Mouse (Mus musculus) gastrocnemius, postnatal 10 days (tissue): Measurements from ENCODE around the gene Adad2. TPM values are rescaled to one million over a fixed set of nuclear protein-coding genes. Genes with fewer than 3 reads are reported as not detected.

ENCODE experiments used
- DNase-seq: peaks from one replicate; pipeline ENCODE4 v3.0.0; 2021; ENCODE audit warnings: mixed read lengths
- long read RNA-seq, 2 experiments: library from polyadenylated mRNA; stranded (forward); transcript quantifications; one replicate each; pipeline ENCODE4 v2.0.0; 2021
- total RNA-seq, 2 experiments: library from RNA; stranded (reverse); gene quantifications; 2 replicates each; pipeline ENCODE4 v1.2.3; 2021

Adad2 gene
- not detected for total RNA-seq
- long read RNA-seq, experiment 1: 0 reads
- long read RNA-seq, experiment 2: 0 reads

GRCm38 (mm10) chr8:119612471-119612870 is at the start of gene Adad2:
Gene Adad2, plus strand, starts transcription at chr8:119612747.
- no peak for DNase-seq

DNA sequence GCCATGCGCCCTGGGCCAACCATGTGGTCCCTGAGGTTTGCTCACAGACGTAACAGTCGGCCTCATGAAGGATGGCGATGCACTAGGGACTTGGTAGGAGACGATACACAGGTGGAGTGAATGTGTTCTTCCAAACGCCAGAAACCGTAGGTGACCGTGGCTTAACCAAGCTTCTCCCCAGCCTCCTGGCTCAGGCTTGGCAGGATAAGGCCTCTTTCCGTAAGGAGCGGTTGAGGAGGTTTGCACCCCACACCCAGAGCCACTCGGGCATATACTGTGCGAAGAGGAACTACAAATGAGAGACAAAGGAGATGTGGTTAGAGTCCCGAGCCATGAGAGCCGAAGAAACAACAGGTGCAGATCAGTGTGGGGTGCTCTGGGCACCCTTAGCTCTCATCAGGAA is 48.7 kb upstream of the Adad2 start:
- no peak for DNase-seq

DNA sequence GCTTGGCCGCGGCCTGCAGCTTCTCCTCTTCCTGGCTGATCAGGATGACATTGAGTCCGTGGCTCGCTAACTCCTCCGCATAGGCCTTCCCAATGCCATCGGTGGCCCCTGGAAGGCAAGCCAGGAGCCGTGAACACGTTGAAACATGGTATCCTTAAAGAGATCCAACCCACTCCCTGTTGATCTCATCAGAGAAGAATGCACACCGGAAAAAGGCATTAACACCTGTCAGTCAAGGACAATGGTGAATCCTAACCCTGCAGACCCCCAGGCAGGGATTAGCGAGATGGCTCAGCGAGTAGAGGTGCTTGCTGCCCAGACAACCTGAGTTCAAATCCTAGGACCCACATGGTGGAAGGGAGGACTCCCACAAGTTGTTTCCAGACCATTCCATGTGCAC is 46.2 kb upstream of the Adad2 start:
- no peak for DNase-seq

- no peak for DNase-seq
These were observed 44.3 kb upstream of the Adad2 start for GRCm38 (mm10) chr8:119568251-119568650.

GRCm38 (mm10) chr8:119568951-119569350 is 43.6 kb upstream of the Adad2 start:
- no peak for DNase-seq

- DNase-seq: no peak
These were observed 42.7 kb upstream of the Adad2 start for GRCm38 (mm10) chr8:119569881-119570280.

GRCm38 (mm10) chr8:119571135-119571534 is 41.4 kb upstream of the Adad2 start:
- no peak for DNase-seq

DNA sequence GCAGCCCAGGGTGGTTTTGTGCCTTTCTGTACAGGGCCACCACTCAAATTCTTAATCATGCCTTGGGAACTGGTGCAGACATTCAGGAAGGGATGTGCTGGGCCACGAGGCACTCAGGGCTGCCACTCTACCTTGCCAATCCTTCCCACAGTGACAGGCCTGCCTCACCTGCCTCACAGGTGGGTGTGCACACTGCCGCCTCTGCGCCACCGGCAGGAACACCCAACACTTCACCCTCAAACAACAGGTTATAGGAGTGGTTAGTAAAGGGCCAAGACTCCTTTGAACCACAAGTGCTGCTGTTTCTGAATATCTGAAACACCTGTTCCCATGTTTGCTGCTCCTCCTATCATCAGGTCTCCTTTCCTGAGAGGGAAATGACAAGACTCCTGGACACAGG is 40.1 kb upstream of the Adad2 start:
- DNase-seq: no peak

DNA sequence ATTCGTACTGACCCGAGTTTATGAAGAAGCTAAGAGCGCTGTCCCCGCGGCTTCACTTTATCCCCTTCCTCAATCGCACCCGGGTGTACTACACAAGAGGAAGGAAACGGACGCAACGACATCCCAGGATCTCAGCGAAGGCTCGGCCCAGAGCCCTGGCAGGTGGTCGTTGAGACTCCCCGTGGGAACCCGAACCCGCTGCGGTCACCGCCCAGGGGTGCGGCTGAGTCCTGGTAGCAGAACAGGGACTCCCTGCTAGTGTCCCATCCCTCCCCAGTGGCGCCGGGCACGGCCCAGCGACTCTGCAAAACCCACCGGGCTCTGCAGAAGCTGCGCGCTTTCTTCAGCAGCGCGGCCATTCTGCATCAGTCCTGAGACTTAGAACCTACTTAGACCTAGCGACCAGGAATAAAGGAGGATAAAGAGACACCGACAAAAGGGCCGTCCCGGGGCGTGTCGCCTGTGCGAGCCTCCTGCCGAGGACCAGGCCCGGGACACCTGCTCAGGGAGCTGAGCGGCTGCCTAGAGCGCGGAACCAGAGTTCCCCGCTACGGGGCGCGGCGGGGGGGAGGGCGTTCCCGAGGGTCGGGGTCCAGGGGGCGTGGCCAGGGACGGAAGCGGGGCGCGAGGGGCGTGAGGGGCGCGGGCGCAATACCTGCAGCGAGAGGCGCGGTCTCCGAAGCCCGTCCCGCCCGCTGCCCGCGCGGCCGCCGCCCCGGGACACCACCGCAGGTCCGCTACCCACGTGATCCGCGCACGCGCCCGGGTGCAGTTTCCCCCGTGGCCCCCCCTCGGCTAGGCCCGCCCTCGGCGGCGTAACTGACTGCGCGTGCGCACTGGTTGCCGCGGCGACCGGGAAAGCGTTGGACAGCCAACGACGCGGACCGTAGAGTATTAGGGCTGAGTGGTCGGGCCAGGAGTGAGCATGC is 37.8 kb upstream of the Adad2 start, which contains the start of the genes Hsdl1 and Dnaaf1:
Hsdl1 (minus strand) TSS at position 747 of the 929 bp plus-strand sequence.
Dnaaf1 (plus strand) TSS at position 799 of the 929 bp plus-strand sequence.
- peak; percentile 99 for DNase-seq

DNA sequence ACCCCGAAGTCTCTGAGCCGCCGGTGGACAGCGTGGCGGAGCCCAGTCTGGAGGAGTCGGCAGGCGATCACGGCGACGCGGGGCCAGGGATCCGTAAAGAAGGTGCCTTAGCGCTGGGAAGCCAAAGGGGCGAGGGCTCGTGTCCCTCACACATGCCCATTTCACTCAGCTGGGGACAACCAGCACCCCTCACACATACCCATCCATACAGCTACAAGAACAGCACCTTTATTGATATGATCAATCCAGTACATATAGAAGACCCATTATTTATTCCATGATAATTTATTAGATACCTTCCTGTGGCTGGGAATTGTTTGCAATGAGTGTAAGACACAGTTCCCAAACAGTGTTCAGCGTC is 37.2 kb upstream of the Adad2 start:
- no peak for DNase-seq

GRCm38 (mm10) chr8:119579096-119579495 is 33.5 kb upstream of the Adad2 start:
- DNase-seq: no peak

DNA sequence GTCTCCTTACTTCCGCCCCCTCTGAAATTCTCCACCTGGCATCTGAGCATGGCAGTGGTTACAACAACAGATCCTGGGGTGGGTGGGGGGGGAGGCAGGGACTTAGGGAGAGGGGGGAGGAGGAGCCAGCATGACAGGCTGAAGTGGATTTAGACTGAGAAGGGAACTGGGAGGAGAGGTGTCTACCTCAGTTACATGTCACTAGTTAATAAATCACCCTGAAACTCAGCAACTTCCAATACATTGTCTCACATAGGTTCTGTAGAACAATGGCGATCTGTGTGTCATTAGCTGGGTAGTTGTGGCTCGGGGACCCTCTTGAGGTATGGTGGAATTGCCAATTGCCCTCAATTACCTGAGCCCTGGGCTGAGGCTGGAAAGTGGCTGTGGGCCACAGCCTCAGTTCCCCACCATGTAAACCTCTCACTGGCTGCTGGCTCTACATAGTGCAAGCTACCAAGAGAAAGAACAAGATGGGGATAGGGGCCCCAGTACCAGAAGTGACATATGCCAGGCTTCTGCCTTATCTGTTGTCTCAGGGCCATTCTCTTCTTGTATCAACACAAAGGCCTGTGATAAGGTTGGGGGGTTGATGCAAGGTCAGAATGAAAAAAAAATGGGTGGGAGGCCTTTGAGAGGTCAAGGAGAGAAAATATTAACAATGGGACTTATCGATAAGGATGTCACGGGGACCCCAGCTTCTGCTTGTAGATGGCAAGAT is 31.9 kb upstream of the Adad2 start:
- DNase-seq: no peak

GRCm38 (mm10) chr8:119585901-119586300 is 26.6 kb upstream of the Adad2 start:
- no peak for DNase-seq

GRCm38 (mm10) chr8:119588321-119588720 is 24.2 kb upstream of the Adad2 start:
- DNase-seq: no peak

- no peak for DNase-seq
These were observed 23.7 kb upstream of the Adad2 start for GRCm38 (mm10) chr8:119588844-119589243.

- DNase-seq: no peak
These were observed 22.2 kb upstream of the Adad2 start for GRCm38 (mm10) chr8:119590348-119590747.

GRCm38 (mm10) chr8:119591456-119591855 is 21.1 kb upstream of the Adad2 start:
- DNase-seq: no peak

DNA sequence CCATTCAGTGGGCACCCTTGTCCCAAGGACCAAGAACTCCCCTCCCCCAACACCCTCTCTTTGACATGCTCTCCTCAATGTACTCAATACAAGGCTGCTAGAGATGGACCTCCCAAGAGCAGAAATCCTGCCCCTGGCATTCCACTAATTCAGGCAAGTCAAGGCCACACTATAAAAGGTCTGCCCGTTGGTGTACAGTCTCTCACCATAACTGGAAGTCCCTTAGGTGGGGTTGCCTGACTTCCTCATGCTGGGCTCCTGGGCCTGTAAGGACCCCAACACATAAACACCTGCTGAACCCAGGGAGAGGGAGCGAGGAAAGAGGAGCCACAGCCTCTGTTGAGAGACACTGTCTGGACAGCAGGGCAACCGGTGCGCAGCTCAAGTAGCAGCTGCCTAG is 8.8 kb upstream of the Adad2 start:
- DNase-seq: no peak

DNA sequence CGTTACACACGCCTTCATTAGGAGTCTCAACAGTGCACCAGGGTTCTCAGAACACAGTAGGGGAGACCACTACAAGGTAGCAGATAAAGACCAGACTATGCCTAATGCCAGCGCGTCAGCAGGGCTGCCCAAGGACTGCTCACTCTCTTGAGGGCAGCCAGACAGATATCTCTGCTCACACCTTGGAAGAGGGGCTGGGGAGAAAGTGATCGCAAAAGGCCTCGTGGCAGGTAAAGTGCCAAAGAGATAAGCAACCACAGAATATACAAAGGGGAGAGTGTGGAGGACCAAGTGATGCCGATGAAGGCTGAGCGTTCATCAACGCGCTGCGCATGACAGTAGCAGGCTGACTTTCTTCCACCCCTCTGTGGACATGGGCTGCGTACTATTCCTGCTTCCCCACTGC is 8.1 kb upstream of the Adad2 start:
- no peak for DNase-seq

DNA sequence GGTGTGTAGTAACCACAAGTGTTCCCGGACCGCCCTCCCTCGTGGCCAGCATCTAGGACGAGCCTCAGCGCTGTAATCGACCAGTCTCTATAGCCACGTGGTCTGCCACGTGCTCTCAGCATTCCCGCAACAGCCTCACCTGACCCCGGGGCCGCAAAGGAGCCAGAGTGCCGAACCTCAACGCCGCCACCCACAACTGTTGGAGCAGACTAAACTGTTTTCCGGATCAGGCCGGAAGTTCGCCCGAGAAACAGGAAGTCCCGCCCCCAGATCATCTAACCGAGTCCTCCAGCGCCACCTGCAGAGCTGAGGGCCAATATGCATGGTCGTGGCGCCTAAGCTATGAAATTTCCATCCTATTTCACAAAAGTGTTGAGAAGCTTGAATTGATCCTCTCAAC is 7.6 kb upstream of the Adad2 start, which contains the start of gene Taf1c:
Taf1c (minus strand) TSS at position 227 of the 400 bp plus-strand sequence.
- DNase-seq: peak; percentile 95

DNA sequence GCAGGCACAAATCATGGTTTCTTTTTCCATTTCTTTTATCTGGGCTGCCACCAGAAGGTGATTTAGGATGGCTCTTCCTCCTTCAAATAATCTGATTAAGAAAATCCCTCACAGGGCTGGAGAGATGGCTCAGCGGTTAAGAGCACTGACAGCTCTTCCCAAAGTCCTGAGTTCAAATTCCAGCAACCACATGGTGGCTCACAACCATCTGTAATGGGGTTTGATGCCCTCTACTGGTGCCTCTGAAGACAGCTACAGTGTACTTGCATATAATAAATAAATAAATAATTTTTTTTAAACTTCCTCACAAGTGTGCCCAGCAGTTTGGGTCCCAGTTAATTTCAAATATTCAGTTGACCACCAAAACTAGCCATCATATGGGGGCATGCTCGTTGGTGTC is 6.3 kb upstream of the Adad2 start:
- no peak for DNase-seq

DNA sequence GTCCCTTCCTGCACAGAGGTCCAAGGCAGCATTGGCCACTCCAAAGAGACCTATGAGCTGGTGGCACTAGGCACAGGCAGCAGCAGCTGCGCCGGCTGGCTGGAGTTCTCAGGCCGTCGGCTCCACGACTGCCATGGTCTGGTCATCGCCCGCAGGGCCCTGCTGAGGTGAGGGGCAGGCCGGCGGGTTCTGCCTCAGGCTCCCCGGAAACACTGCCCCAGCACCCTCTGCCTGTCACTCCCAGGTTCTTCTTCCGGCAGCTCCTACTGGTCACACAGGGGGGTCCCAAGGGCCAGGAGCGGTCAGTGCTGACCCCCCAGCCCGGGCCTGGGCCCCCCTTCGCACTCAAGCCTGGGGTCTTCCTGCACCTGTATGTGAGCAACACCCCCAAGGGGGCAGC is 2.5 kb downstream of the Adad2 start:
- DNase-seq: no peak

DNA sequence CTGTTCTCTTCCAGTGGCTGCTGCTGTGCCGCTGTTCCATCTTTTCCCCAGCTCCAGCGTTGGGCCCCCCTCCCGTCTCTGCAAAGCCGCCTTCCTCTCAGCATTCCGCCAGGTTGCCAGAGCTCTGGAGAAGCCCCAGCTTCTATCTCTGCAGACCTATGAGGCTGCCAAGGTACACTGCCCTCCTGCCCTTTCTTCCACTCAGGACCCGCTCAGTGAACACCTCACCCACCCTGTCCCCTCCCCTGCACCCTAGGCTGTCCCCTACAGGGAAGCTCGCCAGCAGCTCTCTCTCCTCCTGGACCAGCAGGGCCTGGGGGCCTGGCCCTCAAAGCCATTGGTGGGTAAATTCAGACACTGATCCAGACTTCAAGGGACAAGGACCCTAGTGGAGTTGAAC is 3.8 kb downstream of the Adad2 start:
- no peak for DNase-seq
